Mouse (Mus musculus) liver, embryonic 14.5 days (tissue): Measurements from ENCODE around the gene Phactr4.
A peak's percentile ranks its signal among the peaks of the same experiment; 100 is the strongest.

ENCODE experiments used
- CTCF ChIP-seq: IDR thresholded peaks from 2 replicates; pipeline ENCODE4 v1.5.1; 2016; ENCODE audit warnings: antibody characterized with exemption, low read depth, control low read depth
- EP300 ChIP-seq: IDR thresholded peaks from 2 replicates; pipeline ENCODE4 v1.6.1; 2016; ENCODE audit warnings: antibody characterized with exemption, low read depth

- TF ChIP-seq EP300 = no peak
- peak; percentile 7; the same call in 1 of the 2 replicates for TF ChIP-seq CTCF
These were observed 10.6 kb upstream of the Phactr4 start for GRCm38 (mm10) chr4:132432717-132433372.
